Mouse (Mus musculus): ENCODE measurements around the gene Tlk2. TPM values are rescaled to one million over a fixed set of nuclear protein-coding genes. Genes with fewer than 3 reads are reported as not detected.

The Tlk2 gene
- polyA plus RNA-seq, 1 experiment from 2014 or later = 28.6 TPM

Other genes with a start within 250 kb of the Tlk2 start
- 0.65 TPM in 1 of 2 replicates, not detected in the other for gene Efcab3, start 115.2 kb upstream of the Tlk2 start, polyA plus RNA-seq (2014; fragmentation: Nextera tagmentation; extraction: Ambion mirVana)
- 40.4 and 45.9 TPM in 2 replicates for gene Mettl2, start 52.4 kb upstream of the Tlk2 start, polyA plus RNA-seq (2014; fragmentation: Nextera tagmentation; extraction: Ambion mirVana)
- gene Gm10842, start 31.9 kb upstream of the Tlk2 start, polyA plus RNA-seq (2014; fragmentation: Nextera tagmentation; extraction: Ambion mirVana) = not detected in 2 replicates
- gene Mrc2, start 113.8 kb downstream of the Tlk2 start, polyA plus RNA-seq (2014; fragmentation: Nextera tagmentation; extraction: Ambion mirVana) = 10.4 and 12.3 TPM in 2 replicates

Measured in stomach, embryonic 14.5 days (tissue).